ENCODE assay signal across 8 mouse cellular contexts in the genomic region with DNA sequence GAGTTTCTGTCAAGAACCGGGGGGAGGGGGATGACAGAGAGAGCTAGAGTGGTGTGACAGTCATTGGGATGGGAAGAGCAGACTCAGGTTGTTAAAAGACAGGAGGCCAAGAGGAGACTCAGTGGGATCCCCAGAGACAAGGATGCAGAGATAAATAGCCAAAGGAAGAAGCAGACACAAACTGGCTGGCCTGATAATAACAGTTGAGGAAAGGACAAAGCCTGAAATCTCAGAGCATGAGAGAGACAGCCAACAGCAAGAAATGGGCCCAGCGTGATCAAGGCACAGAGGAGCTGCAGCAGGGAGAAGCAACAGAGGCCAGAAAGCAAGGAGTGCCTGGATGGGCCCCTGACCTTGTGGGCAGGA. TPM values are rescaled to one million over a fixed set of nuclear protein-coding genes. Genes with fewer than 3 reads are reported as not detected.
DNase-seq lines count a peak whose midpoint lies in the region; ATAC-seq and TF ChIP-seq lines count a peak whose summit lies in the region.

No protein-coding gene starts in this region.

- no peak overlapping the region for H3ac ChIP-seq in myocyte (ENCODE audit: control insufficient read depth, insufficient read length)

- DNase-seq in left cerebral cortex, adult 2 months (ENCODE audit: extremely low spot score in 1 of 2, low spot score in 2 of 2): no peak
- no peak for DNase-seq in left cerebral cortex, postnatal 36 days (ENCODE audit: low spot score in 2 of 2)
- DNase-seq in embryonic facial prominence, embryonic 11.5 days (ENCODE audit: low spot score): no peak
- no peak for DNase-seq in hindbrain, postnatal 0 days (ENCODE audit: low spot score)
- no peak for DNase-seq in urinary bladder, adult 18-20 months (ENCODE audit: low spot score in 2 of 2)
- DNase-seq in gastrocnemius, postnatal 4 days (ENCODE audit: low spot score in 2 of 2): no peak
- DNase-seq in left cerebral cortex, adult 11 months (ENCODE audit: low spot score): no peak

- peak overlapping the region; percentile 86 for H3K27ac ChIP-seq in left cerebral cortex, adult 2 months
- H3K27ac ChIP-seq in embryonic facial prominence, embryonic 11.5 days (replicated peaks; ENCODE audit: low read depth, low read length): peak overlapping the region; percentile 53
- H3K27ac ChIP-seq in hindbrain, postnatal 0 days: peak overlapping the region; percentile 68; the same call in 1 of the 2 replicates

- H3K27me3 ChIP-seq in embryonic facial prominence, embryonic 11.5 days (ENCODE audit: control insufficient read depth, insufficient read depth, low read length): no peaks in the 10 kb centered on the region
- no peaks in the 10 kb centered on the region for H3K27me3 ChIP-seq in hindbrain, postnatal 0 days (ENCODE audit: insufficient read depth, low read length)
- no peaks in the 10 kb centered on the region for H3K27me3 ChIP-seq in myocyte (ENCODE audit: control insufficient read depth, insufficient read depth, insufficient read length)

- no peaks in the 10 kb centered on the region for H3K9me3 ChIP-seq in embryonic facial prominence, embryonic 11.5 days (replicated peaks; ENCODE audit: control insufficient read depth, low read length)
- no peaks in the 10 kb centered on the region for H3K9me3 ChIP-seq in hindbrain, postnatal 0 days (ENCODE audit: low read length)

- no peak for TF ChIP-seq CTCF in left cerebral cortex, adult 2 months (IDR thresholded peaks at IDR 0.05)
- TF ChIP-seq CTCF in hindbrain, postnatal 0 days (IDR thresholded peaks at IDR 0.05; ENCODE audit: low read depth): no peak

- peaks cover 18% of the 10 kb centered on the region for H3K79me2 ChIP-seq in myocyte (ENCODE audit: control insufficient read depth, insufficient read depth)

- no peaks in the 10 kb centered on the region for H3K36me3 ChIP-seq in embryonic facial prominence, embryonic 11.5 days (replicated peaks; ENCODE audit: control insufficient read depth, insufficient read depth, low read depth, low read length)
- no peaks in the 10 kb centered on the region for H3K36me3 ChIP-seq in hindbrain, postnatal 0 days (ENCODE audit: insufficient read depth, low read length)
- H3K36me3 ChIP-seq in myocyte (ENCODE audit: control insufficient read depth, insufficient read depth): no peaks in the 10 kb centered on the region

- intact Hi-C loops in left cerebral cortex, adult 2 months (cut with DNase I): no loop called here
- intact Hi-C loops in left cerebral cortex, postnatal 36 days (cut with DNase I): no loop called here

- WGBS in embryonic facial prominence, embryonic 11.5 days: 55% methylated on average over 2 of the region's 2 CpGs
- 54% methylated on average over 2 of the region's 2 CpGs for WGBS in hindbrain, postnatal 0 days

- peak overlapping the region; percentile 76; the same call in 1 of the 2 replicates for H3K4me3 ChIP-seq in left cerebral cortex, adult 2 months
- H3K4me3 ChIP-seq in embryonic facial prominence, embryonic 11.5 days (ENCODE audit: low read depth, low read length): peak overlapping the region; percentile 52
- H3K4me3 ChIP-seq in hindbrain, postnatal 0 days (ENCODE audit: low read length): no peak overlapping the region
- peak overlapping the region; percentile 73 for H3K4me3 ChIP-seq in myocyte

- peak overlapping the region; percentile 56 for H3K4me2 ChIP-seq in embryonic facial prominence, embryonic 11.5 days (ENCODE audit: low read depth, low read length)
- peak overlapping the region; percentile 86; the same call in 1 of the 2 replicates for H3K4me2 ChIP-seq in hindbrain, postnatal 0 days (ENCODE audit: low read depth, low read length)
- H3K4me2 ChIP-seq in myocyte (ENCODE audit: low read depth): peak overlapping the region; percentile 38

- H3K9ac ChIP-seq in embryonic facial prominence, embryonic 11.5 days (replicated peaks; ENCODE audit: low read length): peak overlapping the region; percentile 72
- no peak overlapping the region for H3K9ac ChIP-seq in hindbrain, postnatal 0 days (replicated peaks; ENCODE audit: low read length)

- ATAC-seq in embryonic facial prominence, embryonic 11.5 days (replicated peaks; ENCODE audit: insufficient number of reproducible peaks, low FRiP score, low TSS enrichment, low read depth): no peak
- ATAC-seq in hindbrain, postnatal 0 days: no peak

- peaks cover 3% of the 10 kb centered on the region; the same call in 1 of the 2 replicates for H3K4me1 ChIP-seq in embryonic facial prominence, embryonic 11.5 days (ENCODE audit: control insufficient read depth, insufficient read depth, low read length)
- H3K4me1 ChIP-seq in hindbrain, postnatal 0 days (ENCODE audit: insufficient read depth, low read length): peaks cover 5% of the 10 kb centered on the region; the same call in 1 of the 2 replicates

- TF ChIP-seq POLR2A in myocyte (IDR thresholded peaks at IDR 0.05; ENCODE audit: insufficient read length, low read depth): no peak

TF ChIP-seq in myocyte, 11 proteins besides CTCF, POLR2A, EP300 and RAD21:
- no peak for TF ChIP-seq CEBPB (IDR thresholded peaks at IDR 0.05; ENCODE audit: insufficient read depth, poor library complexity, severe bottlenecking)
- TF ChIP-seq MYOG (IDR thresholded peaks at IDR 0.05; ENCODE audit: control insufficient read depth in 1 of 3, insufficient read depth in 1 of 3, insufficient read length in 2 of 3, low read depth in 2 of 3): no peak
- TF ChIP-seq USF1 (IDR thresholded peaks at IDR 0.05; ENCODE audit: low read depth): no peak
- TF ChIP-seq MAX (IDR thresholded peaks at IDR 0.05; ENCODE audit: low read depth): no peak
- no peak for TF ChIP-seq REST (IDR thresholded peaks at IDR 0.05; ENCODE audit: insufficient read depth, insufficient read length)
- no peak for TF ChIP-seq MYOD1 (IDR thresholded peaks at IDR 0.05; ENCODE audit: control insufficient read depth in 1 of 3, insufficient read length in 2 of 3, low read depth in 2 of 3)
- TF ChIP-seq E2F4 (IDR thresholded peaks at IDR 0.05; ENCODE audit: insufficient read depth): no peak
- no peak for TF ChIP-seq SRF (IDR thresholded peaks at IDR 0.05; ENCODE audit: control insufficient read depth, insufficient read length, low read depth)
- TF ChIP-seq TCF3 (IDR thresholded peaks at IDR 0.05; ENCODE audit: insufficient read length, low read depth): no peak
- no peak for TF ChIP-seq POLR2AphosphoS2 (IDR thresholded peaks at IDR 0.05; ENCODE audit: insufficient read length, low read depth)
- TF ChIP-seq TCF12 (IDR thresholded peaks at IDR 0.05; ENCODE audit: insufficient read depth, poor library complexity, severe bottlenecking): no peak

RNA-seq across cellular contexts. Expression of a gene that starts 0.5 kb away (rescaled TPM):
- total RNA-seq in left cerebral cortex, adult 2 months (2021): 10 to 100 TPM; 75.1 to 86.6 TPM
- 10 to 100 TPM; 58.2 to 98.5 TPM for total RNA-seq in left cerebral cortex, postnatal 36 days (2021)
- polyA plus RNA-seq in embryonic facial prominence, embryonic 11.5 days (2014; fragmentation: Nextera tagmentation; extraction: Ambion mirVana): 43.0 and 47.1 TPM in 2 replicates
- total RNA-seq in hindbrain, postnatal 0 days (2014; rRNA removed): 16.9 and 33.6 TPM in 2 replicates
- 33.9 and 39.0 TPM in 2 replicates for polyA plus RNA-seq in hindbrain, postnatal 0 days (2015; fragmentation: Nextera tagmentation; extraction: Ambion mirVana)
- polyA plus RNA-seq in myocyte (2012; fragmentation: generic; extraction: Trizol): 51.4 TPM
- 10 to 100 TPM; 79.6 to 98.8 TPM for total RNA-seq in gastrocnemius, postnatal 4 days (2021)

RNA-seq across cellular contexts. Expression of a gene that starts 5.1 kb away (rescaled TPM):
- under 1 TPM; 0.37 to 0.38 TPM for total RNA-seq in left cerebral cortex, adult 2 months (2021)
- total RNA-seq in left cerebral cortex, postnatal 36 days (2021): under 1 TPM; 0.49 to 0.54 TPM
- 0.20 and 0.28 TPM in 2 replicates for polyA plus RNA-seq in embryonic facial prominence, embryonic 11.5 days (2014; fragmentation: Nextera tagmentation; extraction: Ambion mirVana)
- total RNA-seq in hindbrain, postnatal 0 days (2014; rRNA removed): 0.10 and 0.11 TPM in 2 replicates
- polyA plus RNA-seq in hindbrain, postnatal 0 days (2015; fragmentation: Nextera tagmentation; extraction: Ambion mirVana): 0.63 and 0.93 TPM in 2 replicates
- polyA plus RNA-seq in myocyte (2012; fragmentation: generic; extraction: Trizol): 0.12 TPM
- under 1 TPM; 0.31 to 0.98 TPM for total RNA-seq in gastrocnemius, postnatal 4 days (2021)

RNA-seq across cellular contexts. Expression of a gene that starts 18.1 kb away (rescaled TPM):
- total RNA-seq in left cerebral cortex, adult 2 months (2021): 100 to 1,000 TPM; 488 to 501 TPM
- 100 to 1,000 TPM; 456 to 499 TPM for total RNA-seq in left cerebral cortex, postnatal 36 days (2021)
- polyA plus RNA-seq in embryonic facial prominence, embryonic 11.5 days (2014; fragmentation: Nextera tagmentation; extraction: Ambion mirVana): 2,121 and 2,269 TPM in 2 replicates
- total RNA-seq in hindbrain, postnatal 0 days (2014; rRNA removed): 483 and 611 TPM in 2 replicates
- polyA plus RNA-seq in hindbrain, postnatal 0 days (2015; fragmentation: Nextera tagmentation; extraction: Ambion mirVana): 1,228 and 1,333 TPM in 2 replicates
- 1,912 TPM for polyA plus RNA-seq in myocyte (2012; fragmentation: generic; extraction: Trizol)
- 1,000 to 10,000 TPM; 1,082 to 1,250 TPM for total RNA-seq in gastrocnemius, postnatal 4 days (2021)

RNA-seq across cellular contexts. Expression of a gene that starts 32.4 kb away (rescaled TPM):
- total RNA-seq in left cerebral cortex, adult 2 months (2021): not detected
- total RNA-seq in left cerebral cortex, postnatal 36 days (2021): not detected
- not detected in 2 replicates for polyA plus RNA-seq in embryonic facial prominence, embryonic 11.5 days (2014; fragmentation: Nextera tagmentation; extraction: Ambion mirVana)
- total RNA-seq in hindbrain, postnatal 0 days (2014; rRNA removed): 1.7 TPM in 1 of 2 replicates, not detected in the other
- polyA plus RNA-seq in hindbrain, postnatal 0 days (2015; fragmentation: Nextera tagmentation; extraction: Ambion mirVana): 0.10 and 0.18 TPM in 2 replicates
- polyA plus RNA-seq in myocyte (2012; fragmentation: generic; extraction: Trizol): not detected
- not detected for total RNA-seq in gastrocnemius, postnatal 4 days (2021)

RNA-seq across cellular contexts. Expression of a gene that starts 32.5 kb away (rescaled TPM):
- not detected for total RNA-seq in left cerebral cortex, adult 2 months (2021)
- total RNA-seq in left cerebral cortex, postnatal 36 days (2021): not detected
- polyA plus RNA-seq in embryonic facial prominence, embryonic 11.5 days (2014; fragmentation: Nextera tagmentation; extraction: Ambion mirVana): not detected in 2 replicates
- not detected in 2 replicates for total RNA-seq in hindbrain, postnatal 0 days (2014; rRNA removed)
- not detected in 2 replicates for polyA plus RNA-seq in hindbrain, postnatal 0 days (2015; fragmentation: Nextera tagmentation; extraction: Ambion mirVana)
- not detected for polyA plus RNA-seq in myocyte (2012; fragmentation: generic; extraction: Trizol)
- total RNA-seq in gastrocnemius, postnatal 4 days (2021): not detected
